Mouse (Mus musculus): ENCODE results near the gene Ces3a. TPM values are rescaled to one million over a fixed set of nuclear protein-coding genes. Genes with fewer than 3 reads are reported as not detected.

Gene Ces3a
- total and polyA plus RNA-seq, 3 experiments = not detected

DNA sequence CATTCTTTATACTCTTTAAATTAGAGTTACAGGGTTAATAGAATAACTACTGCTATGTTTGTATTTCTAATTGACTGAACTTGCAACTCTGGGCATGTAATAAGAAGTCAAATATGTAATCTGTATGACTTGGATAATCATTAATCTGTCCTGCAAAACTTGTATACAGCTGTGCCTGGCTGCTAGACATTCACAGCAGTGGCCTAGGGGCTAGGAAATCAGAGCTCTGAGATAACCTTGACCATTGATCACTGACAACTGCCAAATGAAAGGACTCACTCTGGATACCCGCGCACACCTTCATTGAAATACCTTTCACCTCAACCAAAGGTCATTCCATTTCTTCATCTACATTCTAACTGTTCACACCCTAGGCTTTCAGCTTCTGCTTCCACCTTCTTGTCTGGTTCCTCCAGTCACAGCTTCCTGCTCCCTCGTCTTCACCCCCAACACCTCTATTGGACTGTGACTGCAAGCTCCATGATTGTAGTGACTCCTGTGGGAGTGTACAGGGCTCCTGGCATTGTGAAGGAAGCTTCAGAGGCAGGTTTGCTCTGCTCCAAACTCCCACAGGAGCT, 2.5 kb upstream of the Ces3a start:
- Histone ChIP-seq H3K4me1 (ENCODE audit: control insufficient read depth in 1 of 2, insufficient read depth in 2 of 2, low read length in 2 of 2) (no peaks in the 10 kb centered on the region), H3K4me3 (ENCODE audit: control insufficient read depth in 1 of 2, insufficient read depth in 1 of 2, low read depth in 2 of 2, low read length in 2 of 2) (no peak overlapping the region), H3K36me3 (ENCODE audit: control insufficient read depth in 1 of 2, insufficient read depth in 2 of 2, low read length in 2 of 2) (no peaks in the 10 kb centered on the region), H3K27ac (ENCODE audit: control insufficient read depth, low read depth, low read length) (no peak overlapping the region), H3K9ac (ENCODE audit: control insufficient read depth, low read depth, low read length, poor library complexity, severe bottlenecking) (no peak overlapping the region), H3K27me3 (ENCODE audit: control insufficient read depth in 1 of 2, insufficient read depth in 2 of 2, low read length in 2 of 2) (peaks cover 0 to 2% of the 10 kb centered on the region in 2 experiments; a peak in 3 of 4 replicates), H3K9me3 (replicated peaks; ENCODE audit: insufficient read depth, low read length) (no peaks in the 10 kb centered on the region), H3K79me2 (ENCODE audit: control insufficient read depth, insufficient read depth, low read length, poor library complexity) (no peaks in the 10 kb centered on the region)
- TF ChIP-seq GABPA (IDR thresholded peaks at IDR 0.05; ENCODE audit: low read depth, low read length) (no peak), E2F4 (IDR thresholded peaks at IDR 0.05; ENCODE audit: borderline replicate concordance, low read depth, low read length) (no peak)
- no peak for DNase-seq (ENCODE audit: low read depth, low spot score)

DNA sequence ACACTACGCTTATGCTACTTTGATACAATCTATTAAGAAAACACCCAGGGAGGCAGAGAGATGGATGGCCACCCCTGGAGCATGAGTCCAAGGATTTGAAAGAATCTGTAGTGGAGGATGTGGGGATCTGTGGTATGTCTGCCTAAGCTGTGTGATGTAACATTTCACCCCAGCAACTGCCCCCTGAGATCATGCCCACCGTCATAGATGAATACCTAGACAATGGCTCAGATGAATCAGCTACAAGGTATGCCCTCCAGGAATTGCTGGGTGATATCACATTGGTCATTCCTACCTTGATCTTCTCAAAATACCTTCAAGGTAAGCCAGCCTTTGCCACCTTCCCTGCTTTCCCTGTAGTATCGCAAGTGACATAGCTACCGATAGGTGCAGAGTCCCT, 7.8 kb downstream of the Ces3a start:
- H3K27ac ChIP-seq (ENCODE audit: control insufficient read depth, low read depth, low read length) = no peak overlapping the region
- H3K27me3 ChIP-seq (ENCODE audit: control insufficient read depth in 1 of 2, insufficient read depth in 2 of 2, low read length in 2 of 2) = peaks cover 3 to 5% of the 10 kb centered on the region in 2 experiments; a peak in 3 of 4 replicates
- no peak overlapping the region for H3K9ac ChIP-seq (ENCODE audit: control insufficient read depth, low read depth, low read length, poor library complexity, severe bottlenecking)
- no peak for DNase-seq (ENCODE audit: low read depth, low spot score)
- no peaks in the 10 kb centered on the region for H3K36me3 ChIP-seq (ENCODE audit: control insufficient read depth in 1 of 2, insufficient read depth in 2 of 2, low read length in 2 of 2)
- no peaks in the 10 kb centered on the region for H3K79me2 ChIP-seq (ENCODE audit: control insufficient read depth, insufficient read depth, low read length, poor library complexity)
- TF ChIP-seq ETS1 (IDR thresholded peaks at IDR 0.05; ENCODE audit: low read depth, low read length) = no peak
- TF ChIP-seq TCF12 (IDR thresholded peaks at IDR 0.05; ENCODE audit: low read depth, low read length) = no peak
- no peak for TF ChIP-seq RAD21 (IDR thresholded peaks at IDR 0.05; ENCODE audit: low read depth, low read length)
- TF ChIP-seq ZNF384 (IDR thresholded peaks at IDR 0.05; ENCODE audit: low read depth, low read length) = no peak
- no peak for TF ChIP-seq MAZ (IDR thresholded peaks at IDR 0.05; ENCODE audit: low read depth, low read length)
- TF ChIP-seq UBTF (IDR thresholded peaks at IDR 0.05; ENCODE audit: borderline replicate concordance, insufficient read depth, low read depth, low read length) = no peak
- no peak for TF ChIP-seq ZKSCAN1 (IDR thresholded peaks at IDR 0.05; ENCODE audit: low read depth, low read length)
- TF ChIP-seq MYB (IDR thresholded peaks at IDR 0.05; ENCODE audit: low read depth, low read length) = no peak
- TF ChIP-seq POLR2AphosphoS5 (IDR thresholded peaks at IDR 0.05; ENCODE audit: borderline replicate concordance, low read depth, low read length) = no peak
- TF ChIP-seq POLR2AphosphoS2 (IDR thresholded peaks at IDR 0.05; ENCODE audit: low read length) = no peak
- TF ChIP-seq KAT2A (conservative IDR thresholded peaks at IDR 0.05; ENCODE audit: low read depth, low read length) = no peak
- TF ChIP-seq GABPA (IDR thresholded peaks at IDR 0.05; ENCODE audit: low read depth, low read length) = no peak
- H3K4me1 ChIP-seq (ENCODE audit: control insufficient read depth in 1 of 2, insufficient read depth in 2 of 2, low read length in 2 of 2) = no peaks in the 10 kb centered on the region
- no peak overlapping the region for H3K4me3 ChIP-seq (ENCODE audit: control insufficient read depth in 1 of 2, insufficient read depth in 1 of 2, low read depth in 2 of 2, low read length in 2 of 2)
- H3K9me3 ChIP-seq (replicated peaks; ENCODE audit: insufficient read depth, low read length) = no peaks in the 10 kb centered on the region

DNA sequence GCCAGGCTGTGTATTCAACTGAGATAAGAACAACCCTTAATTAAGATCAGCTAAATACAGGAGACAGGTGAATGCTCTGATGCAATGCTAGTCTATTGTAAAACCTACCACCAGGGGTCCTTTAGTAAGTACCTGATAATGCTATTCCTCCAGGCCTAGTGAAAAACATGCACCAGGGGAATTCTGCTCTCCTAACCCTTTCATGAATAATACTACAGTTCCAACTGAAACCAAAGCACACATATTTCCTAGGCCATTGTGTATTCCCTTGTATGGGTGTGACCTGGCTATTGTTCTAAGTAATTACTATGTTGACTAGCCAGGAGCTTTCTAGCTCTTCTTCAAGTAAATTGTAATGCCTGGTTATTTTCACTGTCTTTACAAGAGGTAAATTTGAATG, 11.7 kb downstream of the Ces3a start:
- H3K79me2 ChIP-seq (ENCODE audit: control insufficient read depth, insufficient read depth, low read length, poor library complexity) = no peaks in the 10 kb centered on the region
- TF ChIP-seq MYC (IDR thresholded peaks at IDR 0.05; ENCODE audit: low read depth, low read length) (no peak), E2F4 (IDR thresholded peaks at IDR 0.05; ENCODE audit: borderline replicate concordance, low read depth, low read length) (no peak), MAX (IDR thresholded peaks at IDR 0.05; ENCODE audit: low read length) (no peak), ZNF384 (IDR thresholded peaks at IDR 0.05; ENCODE audit: low read depth, low read length) (no peak), ZC3H11A (IDR thresholded peaks at IDR 0.05; ENCODE audit: low read depth, low read length) (no peak)
- no peak overlapping the region for H3K4me3 ChIP-seq (ENCODE audit: control insufficient read depth in 1 of 2, insufficient read depth in 1 of 2, low read depth in 2 of 2, low read length in 2 of 2)
- H3K27me3 ChIP-seq (ENCODE audit: control insufficient read depth in 1 of 2, insufficient read depth in 2 of 2, low read length in 2 of 2) = peaks cover 1 to 4% of the 10 kb centered on the region in 2 experiments; a peak in 2 of 4 replicates
- no peak overlapping the region for H3K27ac ChIP-seq (ENCODE audit: control insufficient read depth, low read depth, low read length)
- DNase-seq (ENCODE audit: low read depth, low spot score) = no peak
- H3K36me3 ChIP-seq (ENCODE audit: control insufficient read depth in 1 of 2, insufficient read depth in 2 of 2, low read length in 2 of 2) = no peaks in the 10 kb centered on the region
- no peaks in the 10 kb centered on the region for H3K9me3 ChIP-seq (replicated peaks; ENCODE audit: insufficient read depth, low read length)
- H3K9ac ChIP-seq (ENCODE audit: control insufficient read depth, low read depth, low read length, poor library complexity, severe bottlenecking) = no peak overlapping the region
- H3K4me1 ChIP-seq (ENCODE audit: control insufficient read depth in 1 of 2, insufficient read depth in 2 of 2, low read length in 2 of 2) = no peaks in the 10 kb centered on the region
